Mouse (Mus musculus): ENCODE data around the gene Zcchc7. TPM values are rescaled to one million over a fixed set of nuclear protein-coding genes. Genes with fewer than 3 reads are reported as not detected.
"Not testable (repeated sequence)": the region's sequence is repeated elsewhere in the genome, so short reads cannot be mapped to it uniquely, and the experiment has no call there.

Gene Zcchc7
- polyA plus RNA-seq, 1 experiment from 2014 or later, result 38.3 TPM

- DNase-seq (no peak), ATAC-seq (ENCODE audit: low FRiP score, low TSS enrichment) (no peak)
- WGBS, result 76% methylated on average over 8 of the region's 8 CpGs
- Histone ChIP-seq H3K4me3 (replicated peaks; ENCODE audit: low read depth, low read length) (no peak overlapping the region), H3K4me1 (ENCODE audit: control insufficient read depth, insufficient read depth, low read length) (no peaks in the 10 kb centered on the region), H3K9ac (replicated peaks; ENCODE audit: low read length) (no peak overlapping the region), H3K4me2 (ENCODE audit: low read length) (no peak overlapping the region), H3K9me3 (ENCODE audit: control insufficient read depth, low read length) (no peaks in the 10 kb centered on the region), H3K27ac (replicated peaks; ENCODE audit: low read depth, low read length) (no peak overlapping the region), H3K36me3 (ENCODE audit: control insufficient read depth, insufficient read depth, low read length) (0 out of 2 replicates have a peak, but pooled peaks cover 3% of the 10 kb centered on the region), H3K27me3 (ENCODE audit: control insufficient read depth, insufficient read depth, low read length) (no peaks in the 10 kb centered on the region)
Observed at GRCm38 (mm10) chr4:44938359-44939340, 183.0 kb downstream of the Zcchc7 start.

- H3K27ac ChIP-seq (replicated peaks; ENCODE audit: low read depth, low read length), result no peak overlapping the region
Observed at GRCm38 (mm10) chr4:44939576-44940249, 184.0 kb downstream of the Zcchc7 start.

GRCm38 (mm10) chr4:44940286-44940685, 184.6 kb downstream of the Zcchc7 start:
- H3K4me1 ChIP-seq (ENCODE audit: control insufficient read depth, insufficient read depth, low read length), result no peaks in the 10 kb centered on the region
- H3K27ac ChIP-seq (replicated peaks; ENCODE audit: low read depth, low read length), result no peak overlapping the region
- no peak overlapping the region for H3K4me3 ChIP-seq (replicated peaks; ENCODE audit: low read depth, low read length)
- DNase-seq (no peak), ATAC-seq (ENCODE audit: low FRiP score, low TSS enrichment) (no peak)
- no peak overlapping the region for H3K4me2 ChIP-seq (ENCODE audit: low read length)
- H3K27me3 ChIP-seq (ENCODE audit: control insufficient read depth, insufficient read depth, low read length), result no peaks in the 10 kb centered on the region
- no peaks in the 10 kb centered on the region for H3K9me3 ChIP-seq (ENCODE audit: control insufficient read depth, low read length)
- H3K9ac ChIP-seq (replicated peaks; ENCODE audit: low read length), result no peak overlapping the region
- 81% methylated on average over 9 of the region's 9 CpGs for WGBS
- no peaks in the 10 kb centered on the region for H3K36me3 ChIP-seq (ENCODE audit: control insufficient read depth, insufficient read depth, low read length)

More at GRCm38 (mm10) chr4:44939576-44940249, 184.0 kb downstream of the Zcchc7 start:
- Histone ChIP-seq H3K9me3 (ENCODE audit: control insufficient read depth, low read length) (no peaks in the 10 kb centered on the region), H3K4me2 (ENCODE audit: low read length) (no peak overlapping the region), H3K4me3 (replicated peaks; ENCODE audit: low read depth, low read length) (no peak overlapping the region), H3K36me3 (ENCODE audit: control insufficient read depth, insufficient read depth, low read length) (no peaks in the 10 kb centered on the region), H3K27me3 (ENCODE audit: control insufficient read depth, insufficient read depth, low read length) (no peaks in the 10 kb centered on the region), H3K4me1 (ENCODE audit: control insufficient read depth, insufficient read depth, low read length) (no peaks in the 10 kb centered on the region), H3K9ac (replicated peaks; ENCODE audit: low read length) (no peak overlapping the region)
- DNase-seq, result no peak
- ATAC-seq (ENCODE audit: low FRiP score, low TSS enrichment), result no peak
- 85% methylated on average over 14 of the region's 14 CpGs for WGBS

GRCm38 (mm10) chr4:44942237-44942636, 186.6 kb downstream of the Zcchc7 start:
- 92% methylated on average over 1 of the region's 1 CpGs for WGBS
- Histone ChIP-seq H3K9ac (replicated peaks; ENCODE audit: low read length) (no peak overlapping the region), H3K4me3 (replicated peaks; ENCODE audit: low read depth, low read length) (no peak overlapping the region), H3K27me3 (ENCODE audit: control insufficient read depth, insufficient read depth, low read length) (no peaks in the 10 kb centered on the region), H3K4me1 (ENCODE audit: control insufficient read depth, insufficient read depth, low read length) (no peaks in the 10 kb centered on the region), H3K36me3 (ENCODE audit: control insufficient read depth, insufficient read depth, low read length) (no peaks in the 10 kb centered on the region), H3K4me2 (ENCODE audit: low read length) (no peak overlapping the region), H3K9me3 (ENCODE audit: control insufficient read depth, low read length) (no peaks in the 10 kb centered on the region), H3K27ac (replicated peaks; ENCODE audit: low read depth, low read length) (no peak overlapping the region)
- ATAC-seq (ENCODE audit: low FRiP score, low TSS enrichment), result no peak
- DNase-seq, result no peak

- WGBS, result 77% methylated on average over 6 of the region's 6 CpGs
- no peak overlapping the region for H3K4me2 ChIP-seq (ENCODE audit: low read length)
- ATAC-seq (ENCODE audit: low FRiP score, low TSS enrichment) (no peak), DNase-seq (no peak)
- H3K27me3 ChIP-seq (ENCODE audit: control insufficient read depth, insufficient read depth, low read length), result no peaks in the 10 kb centered on the region
- 0 out of 2 replicates have a peak, but pooled peaks cover 2% of the 10 kb centered on the region for H3K4me1 ChIP-seq (ENCODE audit: control insufficient read depth, insufficient read depth, low read length)
- no peak overlapping the region for H3K27ac ChIP-seq (replicated peaks; ENCODE audit: low read depth, low read length)
- no peaks in the 10 kb centered on the region for H3K9me3 ChIP-seq (ENCODE audit: control insufficient read depth, low read length)
- no peak overlapping the region for H3K9ac ChIP-seq (replicated peaks; ENCODE audit: low read length)
- H3K4me3 ChIP-seq (replicated peaks; ENCODE audit: low read depth, low read length), result no peak overlapping the region
- H3K36me3 ChIP-seq (ENCODE audit: control insufficient read depth, insufficient read depth, low read length), result no peaks in the 10 kb centered on the region
Observed at GRCm38 (mm10) chr4:44943480-44943879, 187.8 kb downstream of the Zcchc7 start.

GRCm38 (mm10) chr4:44944426-44945075, 188.9 kb downstream of the Zcchc7 start:
- Histone ChIP-seq H3K4me3 (replicated peaks; ENCODE audit: low read depth, low read length) (no peak overlapping the region), H3K9ac (replicated peaks; ENCODE audit: low read length) (no peak overlapping the region), H3K4me2 (ENCODE audit: low read length) (no peak overlapping the region), H3K36me3 (ENCODE audit: control insufficient read depth, insufficient read depth, low read length) (no peaks in the 10 kb centered on the region), H3K27ac (replicated peaks; ENCODE audit: low read depth, low read length) (no peak overlapping the region), H3K27me3 (ENCODE audit: control insufficient read depth, insufficient read depth, low read length) (no peaks in the 10 kb centered on the region), H3K4me1 (ENCODE audit: control insufficient read depth, insufficient read depth, low read length) (0 out of 2 replicates have a peak, but pooled peaks cover 2% of the 10 kb centered on the region), H3K9me3 (ENCODE audit: control insufficient read depth, low read length) (no peaks in the 10 kb centered on the region)
- no peak for DNase-seq
- no peak for ATAC-seq (ENCODE audit: low FRiP score, low TSS enrichment)
- WGBS, result 78% methylated on average over 10 of the region's 10 CpGs

GRCm38 (mm10) chr4:44946126-44946525, 190.4 kb downstream of the Zcchc7 start:
- H3K9ac ChIP-seq (replicated peaks; ENCODE audit: low read length); H3K4me3 ChIP-seq (replicated peaks; ENCODE audit: low read depth, low read length); H3K4me2 ChIP-seq (ENCODE audit: low read length); H3K27ac ChIP-seq (replicated peaks; ENCODE audit: low read depth, low read length); H3K36me3 ChIP-seq (ENCODE audit: control insufficient read depth, insufficient read depth, low read length); ATAC-seq (ENCODE audit: low FRiP score, low TSS enrichment); H3K9me3 ChIP-seq (ENCODE audit: control insufficient read depth, low read length); H3K4me1 ChIP-seq (ENCODE audit: control insufficient read depth, insufficient read depth, low read length); H3K27me3 ChIP-seq (ENCODE audit: control insufficient read depth, insufficient read depth, low read length); DNase-seq: not testable (repeated sequence)
- WGBS, result 100% methylated on average over 2 of the region's 2 CpGs

GRCm38 (mm10) chr4:44947464-44947863, 191.8 kb downstream of the Zcchc7 start:
- WGBS, result 89% methylated on average over 5 of the region's 5 CpGs
- Histone ChIP-seq H3K9ac (replicated peaks; ENCODE audit: low read length) (no peak overlapping the region), H3K4me2 (ENCODE audit: low read length) (no peak overlapping the region), H3K36me3 (ENCODE audit: control insufficient read depth, insufficient read depth, low read length) (no peaks in the 10 kb centered on the region), H3K4me1 (ENCODE audit: control insufficient read depth, insufficient read depth, low read length) (0 out of 2 replicates have a peak, but pooled peaks cover 2% of the 10 kb centered on the region), H3K27me3 (ENCODE audit: control insufficient read depth, insufficient read depth, low read length) (no peaks in the 10 kb centered on the region), H3K9me3 (ENCODE audit: control insufficient read depth, low read length) (no peaks in the 10 kb centered on the region), H3K4me3 (replicated peaks; ENCODE audit: low read depth, low read length) (no peak overlapping the region), H3K27ac (replicated peaks; ENCODE audit: low read depth, low read length) (no peak overlapping the region)
- ATAC-seq (ENCODE audit: low FRiP score, low TSS enrichment) (no peak), DNase-seq (no peak)
